Mouse (Mus musculus): Measurements from ENCODE around the gene Sdsl. TPM values are rescaled to one million over a fixed set of nuclear protein-coding genes. Genes with fewer than 3 reads are reported as not detected.

The Sdsl gene
- polyA plus RNA-seq, 2 experiments, result 0.61 to 1.2 TPM

- ATAC-seq (ENCODE audit: low FRiP score, low read depth), result no peak
- no peak overlapping the region for H3K27ac ChIP-seq (replicated peaks; ENCODE audit: low read depth, low read length)
- DNase-seq (ENCODE audit: low spot score), result no peak
- no peak overlapping the region for H3K9ac ChIP-seq (ENCODE audit: low read depth, low read length, severe bottlenecking)
- TF ChIP-seq POLR2A (IDR thresholded peaks at IDR 0.05; ENCODE audit: borderline replicate concordance, extremely low read depth, insufficient read depth, insufficient read length), result no peak
- no peaks in the 10 kb centered on the region for H3K9me3 ChIP-seq (ENCODE audit: control insufficient read depth, low read length)
- H3K4me3 ChIP-seq (replicated peaks; ENCODE audit: low read length), result no peak overlapping the region
- H3K4me1 ChIP-seq (ENCODE audit: control insufficient read depth, insufficient read depth, low read length), result no peaks in the 10 kb centered on the region
- no peaks in the 10 kb centered on the region for H3K36me3 ChIP-seq (ENCODE audit: control insufficient read depth, insufficient read depth, low read length)
- 65% methylated on average over 8 of the region's 8 CpGs for WGBS
- no peaks in the 10 kb centered on the region for H3K27me3 ChIP-seq (ENCODE audit: control insufficient read depth, insufficient read depth, low read length)
- H3K4me2 ChIP-seq (replicated peaks; ENCODE audit: low read depth, low read length, severe bottlenecking), result no peak overlapping the region
These were observed 3.3 kb upstream of the Sdsl start for GRCm38 (mm10) chr5:120475861-120476260.

- H3K4me1 ChIP-seq (ENCODE audit: control insufficient read depth, insufficient read depth, low read length), result no peaks in the 10 kb centered on the region
- no peak overlapping the region for H3K4me2 ChIP-seq (replicated peaks; ENCODE audit: low read depth, low read length, severe bottlenecking)
- no peak for TF ChIP-seq POLR2A (IDR thresholded peaks at IDR 0.05; ENCODE audit: borderline replicate concordance, extremely low read depth, insufficient read depth, insufficient read length)
- H3K27me3 ChIP-seq (ENCODE audit: control insufficient read depth, insufficient read depth, low read length), result no peaks in the 10 kb centered on the region
- 91% methylated on average over 2 of the region's 2 CpGs for WGBS
- H3K9me3 ChIP-seq (ENCODE audit: control insufficient read depth, low read length), result no peaks in the 10 kb centered on the region
- H3K36me3 ChIP-seq (ENCODE audit: control insufficient read depth, insufficient read depth, low read length), result no peaks in the 10 kb centered on the region
- no peak overlapping the region for H3K9ac ChIP-seq (ENCODE audit: low read depth, low read length, severe bottlenecking)
- no peak overlapping the region for H3K4me3 ChIP-seq (replicated peaks; ENCODE audit: low read length)
- no peak for ATAC-seq (ENCODE audit: low FRiP score, low read depth)
- DNase-seq (ENCODE audit: low spot score), result no peak
- no peak overlapping the region for H3K27ac ChIP-seq (replicated peaks; ENCODE audit: low read depth, low read length)
These were observed 751 bp upstream of the Sdsl start for GRCm38 (mm10) chr5:120473361-120473760.

GRCm38 (mm10) chr5:120471538-120471937 lies 1.1 kb downstream of the Sdsl start:
- Histone ChIP-seq H3K27me3 (ENCODE audit: control insufficient read depth, insufficient read depth, low read length) (no peaks in the 10 kb centered on the region), H3K4me1 (ENCODE audit: control insufficient read depth, insufficient read depth, low read length) (no peaks in the 10 kb centered on the region), H3K4me2 (replicated peaks; ENCODE audit: low read depth, low read length, severe bottlenecking) (no peak overlapping the region), H3K9me3 (ENCODE audit: control insufficient read depth, low read length) (no peaks in the 10 kb centered on the region), H3K4me3 (replicated peaks; ENCODE audit: low read length) (no peak overlapping the region), H3K9ac (ENCODE audit: low read depth, low read length, severe bottlenecking) (no peak overlapping the region), H3K36me3 (ENCODE audit: control insufficient read depth, insufficient read depth, low read length) (no peaks in the 10 kb centered on the region), H3K27ac (replicated peaks; ENCODE audit: low read depth, low read length) (no peak overlapping the region)
- ATAC-seq (ENCODE audit: low FRiP score, low read depth), result no peak
- no peak for DNase-seq (ENCODE audit: low spot score)
- 44% methylated on average over 4 of the region's 4 CpGs for WGBS
- no peak for TF ChIP-seq POLR2A (IDR thresholded peaks at IDR 0.05; ENCODE audit: borderline replicate concordance, extremely low read depth, insufficient read depth, insufficient read length)

GRCm38 (mm10) chr5:120468830-120469229 lies 3.8 kb downstream of the Sdsl start:
- no peak for TF ChIP-seq POLR2A (IDR thresholded peaks at IDR 0.05; ENCODE audit: borderline replicate concordance, extremely low read depth, insufficient read depth, insufficient read length)
- H3K9ac ChIP-seq (ENCODE audit: low read depth, low read length, severe bottlenecking), result no peak overlapping the region
- 0 out of 2 replicates have a peak, but pooled peaks cover 5% of the 10 kb centered on the region for H3K9me3 ChIP-seq (ENCODE audit: control insufficient read depth, low read length)
- H3K27me3 ChIP-seq (ENCODE audit: control insufficient read depth, insufficient read depth, low read length), result no peaks in the 10 kb centered on the region
- WGBS, result 88% methylated on average over 6 of the region's 6 CpGs
- H3K4me2 ChIP-seq (replicated peaks; ENCODE audit: low read depth, low read length, severe bottlenecking), result no peak overlapping the region
- no peak overlapping the region for H3K27ac ChIP-seq (replicated peaks; ENCODE audit: low read depth, low read length)
- no peak for ATAC-seq (ENCODE audit: low FRiP score, low read depth)
- no peak for DNase-seq (ENCODE audit: low spot score)
- no peaks in the 10 kb centered on the region for H3K4me1 ChIP-seq (ENCODE audit: control insufficient read depth, insufficient read depth, low read length)
- no peaks in the 10 kb centered on the region for H3K36me3 ChIP-seq (ENCODE audit: control insufficient read depth, insufficient read depth, low read length)
- H3K4me3 ChIP-seq (replicated peaks; ENCODE audit: low read length), result no peak overlapping the region

- Histone ChIP-seq H3K27me3 (ENCODE audit: control insufficient read depth, insufficient read depth, low read length) (0 out of 2 replicates have a peak, but pooled peaks cover 3% of the 10 kb centered on the region), H3K9me3 (ENCODE audit: control insufficient read depth, low read length) (0 out of 2 replicates have a peak, but pooled peaks cover 5% of the 10 kb centered on the region), H3K4me3 (replicated peaks; ENCODE audit: low read length) (no peak overlapping the region), H3K4me1 (ENCODE audit: control insufficient read depth, insufficient read depth, low read length) (no peaks in the 10 kb centered on the region), H3K36me3 (ENCODE audit: control insufficient read depth, insufficient read depth, low read length) (no peaks in the 10 kb centered on the region), H3K27ac (replicated peaks; ENCODE audit: low read depth, low read length) (no peak overlapping the region), H3K4me2 (replicated peaks; ENCODE audit: low read depth, low read length, severe bottlenecking) (no peak overlapping the region), H3K9ac (ENCODE audit: low read depth, low read length, severe bottlenecking) (no peak overlapping the region)
- ATAC-seq (ENCODE audit: low FRiP score, low read depth) (no peak), DNase-seq (ENCODE audit: low spot score) (no peak)
- 69% methylated on average over 5 of the region's 5 CpGs for WGBS
- TF ChIP-seq POLR2A (IDR thresholded peaks at IDR 0.05; ENCODE audit: borderline replicate concordance, extremely low read depth, insufficient read depth, insufficient read length), result no peak
These were observed 4.3 kb downstream of the Sdsl start for GRCm38 (mm10) chr5:120468336-120468735.

- H3K4me3 ChIP-seq (replicated peaks; ENCODE audit: low read length), result no peak overlapping the region
- 0 out of 2 replicates have a peak, but pooled peaks cover 5% of the 10 kb centered on the region for H3K9me3 ChIP-seq (ENCODE audit: control insufficient read depth, low read length)
- TF ChIP-seq POLR2A (IDR thresholded peaks at IDR 0.05; ENCODE audit: borderline replicate concordance, extremely low read depth, insufficient read depth, insufficient read length), result no peak
- WGBS, result 2% methylated on average over 4 of the region's 4 CpGs
- no peak overlapping the region for H3K27ac ChIP-seq (replicated peaks; ENCODE audit: low read depth, low read length)
- H3K36me3 ChIP-seq (ENCODE audit: control insufficient read depth, insufficient read depth, low read length), result no peaks in the 10 kb centered on the region
- H3K27me3 ChIP-seq (ENCODE audit: control insufficient read depth, insufficient read depth, low read length), result 0 out of 2 replicates have a peak, but pooled peaks cover 3% of the 10 kb centered on the region
- no peaks in the 10 kb centered on the region for H3K4me1 ChIP-seq (ENCODE audit: control insufficient read depth, insufficient read depth, low read length)
- no peak overlapping the region for H3K9ac ChIP-seq (ENCODE audit: low read depth, low read length, severe bottlenecking)
- ATAC-seq (ENCODE audit: low FRiP score, low read depth) (no peak), DNase-seq (ENCODE audit: low spot score) (no peak)
- H3K4me2 ChIP-seq (replicated peaks; ENCODE audit: low read depth, low read length, severe bottlenecking), result no peak overlapping the region
These were observed 5.6 kb downstream of the Sdsl start for GRCm38 (mm10) chr5:120467026-120467425.

Data from limb, embryonic 14.5 days (tissue).